In genomic region chr5:33203691-33204242, GRCm38 (mm10) we compare ENCODE assay signal across 7 mouse cellular contexts. TPM values are rescaled to one million over a fixed set of nuclear protein-coding genes. Genes with fewer than 3 reads are reported as not detected.
DNase-seq lines count a peak whose midpoint lies in the region; ATAC-seq and TF ChIP-seq lines count a peak whose summit lies in the region.

No protein-coding gene starts in this region.

- H3K27ac ChIP-seq in cortical plate, adult 2 months (ENCODE audit: insufficient read depth, low read length) = no peak overlapping the region

- no peaks in the 10 kb centered on the region for H3K4me1 ChIP-seq in cortical plate, adult 2 months (ENCODE audit: control insufficient read depth, insufficient read depth, low read length)

- intact Hi-C loops in left cerebral cortex, postnatal 10 days (cut with DNase I) = loop anchor here (5.0 kb wide), 2 partner anchors 44 to 174 kb away; partner anchors contain the start of gene Uvssa

- TF ChIP-seq CTCF in cortical plate, adult 2 months (IDR thresholded peaks at IDR 0.05; ENCODE audit: extremely low read depth, insufficient read depth, low read length) = peak; percentile 99

- peak; percentile 82 for ATAC-seq in megakaryocyte-erythroid progenitor cell, adult 5-6 weeks (replicated peaks; ENCODE audit: low FRiP score, low TSS enrichment, poor library complexity, severe bottlenecking)

- DNase-seq in adrenal gland, adult 18-20 months (ENCODE audit: low spot score in 2 of 2) = peak; percentile 77
- peak; percentile 62 to 66 for DNase-seq in gastrocnemius, adult 8-10 months (ENCODE audit: low spot score in 2 of 2)
- peak; percentile 85 for DNase-seq in induced T-regulatory cell, adult 2 months (ENCODE audit: low read depth)
- DNase-seq in left cerebral cortex, postnatal 10 days (ENCODE audit: extremely low spot score in 1 of 2, low spot score in 2 of 2) = peak; percentile 58 to 81
- peak; percentile 87 for DNase-seq in right cerebral cortex, postnatal 14 days

- no peak overlapping the region for H3K4me3 ChIP-seq in cortical plate, adult 2 months (ENCODE audit: insufficient read depth, low read length)

- no peak for TF ChIP-seq POLR2A in cortical plate, adult 2 months (IDR thresholded peaks at IDR 0.05; ENCODE audit: extremely low read depth, insufficient read depth, low read length)

RNA-seq across cellular contexts. Expression of gene Spon2, which starts 14.5 kb away (rescaled TPM):
- total RNA-seq in adrenal gland, adult 18-20 months (2021) = 1 to 10 TPM in 1 of 2 experiments, under 1 TPM in 1; 0.73 to 1.0 TPM
- polyA plus RNA-seq in cortical plate, adult 2 months (2012; rRNA removed) = 0.09 and 0.15 TPM in 2 replicates
- 1 to 10 TPM in 2 of 4 experiments, under 1 TPM in 2; 0.67 to 1.1 (median 0.88) TPM for total RNA-seq in gastrocnemius, adult 8-10 months (2022)
- under 1 TPM; 0.43 to 0.71 TPM for total RNA-seq in left cerebral cortex, postnatal 10 days (2021)
- total RNA-seq in megakaryocyte-erythroid progenitor cell, adult 5-6 weeks (2014; fragmentation: Nextera tagmentation) = 23.4 and 35.0 TPM in 2 replicates
- total RNA-seq in megakaryocyte-erythroid progenitor cell, adult 5-6 weeks (2017) = 14.8 and 15.1 TPM in 2 replicates

Comparison
In these comparisons a context has a peak if more than half of its experiments do, and no peak if none do; other contexts are left out.
1. RNA of gene Spon2, which starts 14.5 kb away (total RNA-seq): 14.8 to 35.0 TPM in megakaryocyte-erythroid progenitor cell, adult 5-6 weeks; 0.73 to 1.0 TPM in adrenal gland, adult 18-20 months, 0.67 to 1.1 TPM in gastrocnemius, adult 8-10 months and 0.43 to 0.71 TPM in left cerebral cortex, postnatal 10 days; every median in the first group is over 4 times any median in the second.
2. Peak in every context shown above with its lines, with median percentiles within 50 percentile points of each other: DNase-seq.